Mouse (Mus musculus) megakaryocyte-erythroid progenitor cell, adult 5-6 weeks (primary cell): ENCODE results near the gene Rbms3. TPM values are rescaled to one million over a fixed set of nuclear protein-coding genes. Genes with fewer than 3 reads are reported as not detected.

Experiments
- ATAC-seq: replicated peaks from 2 replicates; pipeline ENCODE4 v1.8.0; 2016; ENCODE audit warnings: mild to moderate bottlenecking, inconsistent platforms; ENCODE audit not compliant: severe bottlenecking, poor library complexity, low FRiP score, low TSS enrichment
- total RNA-seq, 2 experiments: library from RNA; stranded (forward) in 1 of 2; stranded (reverse) in 1 of 2; fragments of 200-1000, 215-1000 nt in 1 of 2; fragments of >200 nt in 1 of 2; fragmentation: Nextera tagmentation in 1 of 2; gene quantifications; 2 replicates each; pipeline ENCODE4 v1.2.3; 2014 to 2017

The Rbms3 gene
- total RNA-seq, 2 experiments from 2014 or later, result not detected

DNA sequence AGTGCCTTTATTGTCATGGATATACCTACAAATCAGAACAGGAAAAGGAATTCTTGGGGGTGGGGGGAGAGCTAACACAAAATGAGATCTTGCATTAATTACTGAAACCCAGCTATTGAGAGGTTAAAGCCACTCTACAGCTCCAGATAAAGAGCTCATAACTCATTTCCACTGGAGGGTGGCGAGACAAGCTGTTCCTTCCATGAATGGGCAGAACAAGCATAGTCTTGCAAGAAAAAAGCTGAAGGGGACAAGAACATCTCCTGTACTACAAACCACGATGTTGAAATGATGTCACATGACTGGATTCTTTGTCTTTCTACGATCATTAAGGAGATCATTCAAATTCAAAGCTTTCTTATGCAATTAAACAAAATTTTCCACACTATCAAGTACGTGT, 417.7 kb downstream of the Rbms3 start:
- no peak for ATAC-seq

GRCm38 (mm10) chr9:117210344-117210743, 419.4 kb downstream of the Rbms3 start:
- no peak for ATAC-seq

DNA sequence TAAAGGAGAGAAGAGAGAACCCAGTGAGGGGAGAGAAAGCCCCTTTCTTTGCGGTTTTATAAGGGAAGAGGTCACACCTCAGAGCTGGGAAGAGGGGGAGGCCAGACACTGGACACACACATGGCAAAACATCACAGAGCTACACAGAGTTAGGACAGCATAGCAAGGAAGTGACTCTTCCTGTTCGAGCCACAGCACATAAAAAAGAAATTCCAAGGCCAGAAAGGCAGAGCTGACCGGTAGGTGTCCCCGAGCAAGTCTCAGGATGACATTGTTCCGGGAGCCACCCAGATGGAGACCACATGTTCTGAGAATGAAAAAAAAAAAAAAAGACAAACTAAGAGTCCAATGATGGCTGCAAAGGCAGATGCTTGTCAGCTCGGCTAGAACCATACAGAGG, 424.3 kb downstream of the Rbms3 start:
- ATAC-seq, result no peak

GRCm38 (mm10) chr9:117200067-117200658, 429.6 kb downstream of the Rbms3 start:
- ATAC-seq, result no peak

GRCm38 (mm10) chr9:117197531-117197930, 432.2 kb downstream of the Rbms3 start:
- no peak for ATAC-seq

- no peak for ATAC-seq
Measured at GRCm38 (mm10) chr9:117192565-117193540, 436.9 kb downstream of the Rbms3 start.

DNA sequence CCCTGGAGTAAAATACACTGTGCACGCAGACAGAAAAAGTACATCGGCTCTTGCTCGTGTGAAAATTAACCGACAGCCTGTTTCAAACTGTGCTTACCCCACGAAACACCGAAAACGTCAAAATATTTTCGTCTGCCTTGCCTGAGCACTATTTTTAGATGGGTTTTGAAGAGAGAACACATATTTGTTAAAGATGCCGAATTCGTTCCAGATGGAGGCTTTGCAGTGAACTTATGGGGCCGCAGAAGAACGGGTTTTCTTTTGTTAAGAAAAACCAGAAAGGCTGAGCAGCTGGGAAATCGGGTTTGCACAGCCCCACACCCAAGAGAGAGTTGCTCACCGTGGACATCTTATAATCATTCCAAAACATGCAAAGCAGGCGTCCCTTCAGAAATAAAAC, 437.6 kb downstream of the Rbms3 start:
- ATAC-seq, result no peak

DNA sequence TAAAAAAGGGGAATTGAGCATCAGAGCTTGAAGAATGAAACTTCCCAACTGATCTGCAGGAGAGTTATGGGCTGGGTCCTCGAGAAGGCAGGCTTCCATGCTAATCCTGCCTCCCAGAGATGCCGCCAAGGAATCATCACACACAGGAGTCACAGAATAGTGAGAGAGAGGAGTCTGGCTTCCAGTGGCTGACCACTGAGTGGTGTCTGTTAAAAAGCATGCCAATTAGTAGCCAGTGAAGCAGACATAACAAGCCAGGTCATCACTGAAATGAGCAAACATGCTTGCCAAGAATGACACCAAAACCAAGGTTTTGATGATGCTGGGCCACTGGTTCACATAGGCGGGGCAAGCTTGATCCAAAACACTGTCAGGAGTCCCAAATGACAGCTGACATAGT, 441.3 kb downstream of the Rbms3 start:
- no peak for ATAC-seq

GRCm38 (mm10) chr9:117187116-117188034, 442.3 kb downstream of the Rbms3 start:
- ATAC-seq, result no peak

- no peak for ATAC-seq
Measured at GRCm38 (mm10) chr9:117180658-117181057, 449.1 kb downstream of the Rbms3 start.

- no peak for ATAC-seq
Measured at GRCm38 (mm10) chr9:117178366-117178765, 451.3 kb downstream of the Rbms3 start.

GRCm38 (mm10) chr9:117172526-117172925, 457.2 kb downstream of the Rbms3 start:
- ATAC-seq, result no peak

DNA sequence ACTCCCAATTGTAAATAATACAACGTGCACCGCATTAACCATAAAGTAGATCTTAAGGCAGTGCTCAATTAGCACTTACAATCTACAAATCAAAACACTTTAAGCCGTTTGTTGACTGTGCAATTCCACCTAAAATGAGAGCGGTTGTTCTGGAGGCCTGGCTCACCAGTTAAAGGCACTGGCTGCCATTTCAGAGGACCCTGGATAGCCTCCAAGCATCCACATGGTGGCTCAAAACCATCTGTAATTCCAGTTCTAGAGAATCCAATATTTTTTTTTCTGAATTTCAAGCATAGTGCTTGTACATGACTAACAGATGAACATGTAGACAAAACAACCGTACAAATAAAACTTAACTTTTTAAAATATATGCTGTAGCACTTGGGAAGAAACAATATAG, 460.5 kb downstream of the Rbms3 start:
- ATAC-seq, result no peak

GRCm38 (mm10) chr9:117163143-117163542, 466.6 kb downstream of the Rbms3 start:
- ATAC-seq, result no peak

GRCm38 (mm10) chr9:117161150-117161549, 468.6 kb downstream of the Rbms3 start:
- no peak for ATAC-seq

DNA sequence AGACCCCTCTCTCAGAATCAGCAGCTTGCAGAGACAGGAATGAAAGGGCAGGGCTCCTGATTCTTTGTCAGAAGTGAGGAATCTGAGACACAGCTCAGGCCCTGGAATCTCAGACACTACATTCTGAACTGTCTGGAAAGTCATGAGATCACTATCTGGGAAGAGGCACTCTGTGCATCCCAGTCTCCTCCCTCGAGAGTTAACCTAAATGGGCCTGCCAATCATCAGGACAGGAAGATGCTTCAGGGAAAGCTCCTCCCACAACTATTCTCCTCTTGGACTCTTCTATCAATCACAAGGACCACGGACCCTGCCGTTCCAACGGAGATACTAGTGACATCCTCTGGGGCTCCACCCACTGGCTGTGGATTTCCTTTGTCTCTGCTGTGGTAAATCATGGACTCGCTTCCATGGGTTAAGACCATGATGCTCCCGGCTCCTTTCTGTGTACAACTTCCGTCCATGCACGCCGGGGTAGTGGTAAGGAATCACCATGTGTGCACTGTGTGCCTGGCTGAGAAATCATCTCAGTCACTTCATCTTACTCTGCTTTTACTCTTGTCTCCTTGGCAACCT, 473.3 kb downstream of the Rbms3 start:
- no peak for ATAC-seq

GRCm38 (mm10) chr9:117154590-117154989, 475.1 kb downstream of the Rbms3 start:
- ATAC-seq, result no peak

- ATAC-seq, result no peak
Measured at GRCm38 (mm10) chr9:117153686-117154274, 475.9 kb downstream of the Rbms3 start.

- ATAC-seq, result no peak
Measured at GRCm38 (mm10) chr9:117151951-117152350, 477.8 kb downstream of the Rbms3 start.
